Mouse (Mus musculus) adrenal gland, postnatal 4 days (tissue): ENCODE measurements at regions not wholly inside any gene's neighbourhood (a gene's known extent, or its start where the extent isn't known, plus 50 kb on each side); places are given as distances from the start of the nearest gene placed in this dataset.

Experiments used
- DNase-seq, 2 experiments: peaks; one replicate each; pipeline ENCODE4 v3.0.0; 2021 to 2022; ENCODE audit warnings: low spot score in 2 of 2, mixed read lengths in 2 of 2

DNA sequence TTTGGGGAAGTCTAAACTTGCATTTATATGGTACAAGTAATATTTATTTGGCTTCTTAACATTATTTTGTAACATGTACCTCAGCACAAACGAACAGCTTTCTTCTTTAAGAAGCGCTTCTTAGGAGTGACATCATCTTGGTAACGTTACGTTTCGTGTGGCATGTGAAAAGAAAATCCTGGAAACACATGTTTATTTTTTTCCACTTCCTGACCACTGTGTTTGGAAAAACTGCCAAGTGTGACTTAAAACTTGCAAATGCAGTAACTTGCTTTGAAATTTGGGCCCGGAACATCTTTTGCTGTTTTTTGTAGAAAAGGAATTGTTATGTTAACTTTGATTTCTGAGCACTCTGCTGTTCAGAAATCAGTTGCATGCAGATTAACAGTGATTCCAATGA, 88.6 kb upstream of the Zeb2 start:
- DNase-seq = no peak

DNA sequence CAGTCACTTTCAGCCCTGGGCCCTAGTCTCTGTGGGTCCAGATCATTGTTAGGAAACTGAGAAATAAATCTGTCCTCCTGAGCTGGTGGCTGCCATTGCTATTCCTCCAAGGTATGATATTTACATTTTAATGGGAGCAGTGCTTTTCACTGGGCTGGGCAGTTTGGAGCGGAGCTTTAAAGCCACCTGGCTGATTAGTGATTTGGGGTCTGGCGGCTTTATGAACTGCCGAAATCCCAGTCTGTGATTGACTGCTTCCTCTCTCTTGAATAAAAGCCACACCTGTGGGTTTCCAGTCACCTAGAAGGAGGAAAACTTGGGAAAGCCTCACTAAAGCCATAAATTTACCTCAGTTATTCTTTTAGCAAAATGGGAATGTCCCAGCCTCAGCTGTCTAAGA, 88.0 kb upstream of the Zeb2 start:
- no peak for DNase-seq

DNA sequence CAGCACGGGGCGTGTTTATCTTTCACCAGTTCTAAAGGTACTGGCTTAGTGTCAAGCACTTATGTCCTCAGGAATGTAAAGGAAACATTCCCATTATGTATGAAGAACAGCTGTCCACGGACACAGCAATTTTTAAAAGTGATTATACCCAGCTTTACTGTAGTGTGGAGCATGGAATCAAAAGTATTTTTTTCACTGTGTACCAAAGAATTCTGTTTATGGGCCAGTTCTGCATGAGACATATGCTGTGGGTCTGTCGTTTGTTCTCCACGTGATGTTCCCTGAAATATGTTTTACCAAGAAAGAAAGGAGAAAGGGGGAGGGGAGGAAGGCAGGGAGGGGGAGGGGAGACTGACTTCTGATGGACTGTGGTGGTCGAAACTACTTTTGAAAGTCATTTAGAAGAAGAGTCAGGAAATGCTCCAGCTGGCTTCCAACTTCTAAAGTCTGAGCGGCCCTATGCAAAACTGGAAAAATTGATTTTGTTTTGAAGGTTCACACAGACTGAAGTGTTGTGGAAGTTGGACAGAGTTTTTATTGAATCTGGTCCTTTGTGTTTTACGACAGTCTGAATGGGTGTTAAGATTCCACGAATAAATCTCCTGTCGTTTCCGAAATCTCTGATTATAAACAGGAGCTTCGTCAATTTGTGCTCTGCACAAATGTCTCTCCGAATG, 80.9 kb upstream of the Zeb2 start:
- no peak for DNase-seq

DNA sequence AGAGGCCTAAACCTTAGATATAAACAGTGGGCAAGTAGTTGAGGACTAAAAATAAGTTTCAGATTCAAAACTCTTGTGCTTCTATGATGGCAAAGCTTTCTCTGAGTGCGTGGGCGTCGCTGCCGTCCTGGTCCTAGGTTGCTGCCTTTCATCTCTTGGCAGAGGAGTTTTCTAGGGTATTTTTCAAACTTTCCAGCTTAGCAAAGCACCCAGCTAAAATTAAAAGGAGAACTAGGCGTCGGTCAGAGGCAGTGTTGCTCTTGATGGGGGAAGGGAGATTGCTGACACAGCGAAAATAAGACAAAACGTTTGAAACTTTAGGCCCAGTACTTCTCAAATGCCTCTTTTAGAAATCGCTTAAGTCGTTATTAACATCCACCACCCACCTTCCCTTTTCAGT, 80.1 kb upstream of the Zeb2 start:
- DNase-seq = no peak

DNA sequence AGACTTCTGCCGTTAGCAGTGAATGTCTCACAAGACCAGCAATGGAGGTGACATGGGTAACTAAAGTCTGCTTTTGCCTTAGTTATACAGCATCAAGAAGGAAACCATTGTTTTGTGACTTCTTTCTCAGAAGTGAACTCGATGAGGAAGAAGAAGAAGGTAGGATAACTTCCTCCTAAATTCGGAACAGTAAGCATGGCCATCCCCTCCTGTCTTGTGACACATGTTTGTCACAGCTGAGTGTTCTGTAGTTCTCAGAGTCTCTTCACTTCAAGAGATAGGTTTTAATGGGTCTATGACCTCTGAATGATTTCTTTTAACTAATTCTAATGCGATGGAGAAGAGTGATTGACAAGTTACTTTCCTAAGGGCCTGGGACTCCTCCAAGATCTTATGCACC, 79.3 kb upstream of the Zeb2 start:
- no peak for DNase-seq

DNA sequence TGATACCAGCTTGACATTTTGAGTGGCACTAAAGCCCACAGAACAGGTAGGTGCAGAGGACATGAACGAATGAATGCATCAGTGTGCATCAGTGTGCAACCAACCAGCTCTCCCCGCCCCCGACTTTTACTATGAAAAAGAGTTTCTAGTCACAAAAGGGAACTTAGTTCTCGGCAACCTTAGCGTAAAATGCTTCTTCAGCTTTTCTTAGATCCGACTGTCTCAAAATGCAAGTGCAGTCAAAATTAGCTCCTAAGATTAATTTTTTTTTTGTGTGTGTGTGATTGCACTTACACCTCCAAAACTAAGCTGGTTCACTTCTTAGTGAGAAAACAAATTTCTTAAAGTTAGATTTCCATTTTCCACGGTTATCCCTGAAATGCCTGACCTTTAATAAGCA, 77.1 kb upstream of the Zeb2 start:
- no peak for DNase-seq

DNA sequence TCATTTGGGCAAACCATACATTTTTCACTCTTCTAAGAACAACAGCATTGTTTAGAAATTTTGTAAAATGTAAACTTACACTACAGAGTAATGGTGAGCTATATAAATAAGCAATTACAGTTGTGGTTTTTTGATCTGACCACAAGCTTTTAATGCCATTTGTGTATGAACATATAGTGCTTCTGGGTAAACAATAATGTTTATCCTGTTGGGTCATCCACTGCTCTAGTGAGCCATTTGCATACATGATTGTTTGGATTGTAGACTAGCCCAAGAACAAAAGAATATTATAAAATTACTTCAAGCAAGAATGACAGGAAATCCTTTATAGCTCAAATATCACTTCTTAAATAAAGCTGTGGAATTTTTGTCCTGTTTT, 68.4 kb upstream of the Zeb2 start:
- DNase-seq = no peak

DNA sequence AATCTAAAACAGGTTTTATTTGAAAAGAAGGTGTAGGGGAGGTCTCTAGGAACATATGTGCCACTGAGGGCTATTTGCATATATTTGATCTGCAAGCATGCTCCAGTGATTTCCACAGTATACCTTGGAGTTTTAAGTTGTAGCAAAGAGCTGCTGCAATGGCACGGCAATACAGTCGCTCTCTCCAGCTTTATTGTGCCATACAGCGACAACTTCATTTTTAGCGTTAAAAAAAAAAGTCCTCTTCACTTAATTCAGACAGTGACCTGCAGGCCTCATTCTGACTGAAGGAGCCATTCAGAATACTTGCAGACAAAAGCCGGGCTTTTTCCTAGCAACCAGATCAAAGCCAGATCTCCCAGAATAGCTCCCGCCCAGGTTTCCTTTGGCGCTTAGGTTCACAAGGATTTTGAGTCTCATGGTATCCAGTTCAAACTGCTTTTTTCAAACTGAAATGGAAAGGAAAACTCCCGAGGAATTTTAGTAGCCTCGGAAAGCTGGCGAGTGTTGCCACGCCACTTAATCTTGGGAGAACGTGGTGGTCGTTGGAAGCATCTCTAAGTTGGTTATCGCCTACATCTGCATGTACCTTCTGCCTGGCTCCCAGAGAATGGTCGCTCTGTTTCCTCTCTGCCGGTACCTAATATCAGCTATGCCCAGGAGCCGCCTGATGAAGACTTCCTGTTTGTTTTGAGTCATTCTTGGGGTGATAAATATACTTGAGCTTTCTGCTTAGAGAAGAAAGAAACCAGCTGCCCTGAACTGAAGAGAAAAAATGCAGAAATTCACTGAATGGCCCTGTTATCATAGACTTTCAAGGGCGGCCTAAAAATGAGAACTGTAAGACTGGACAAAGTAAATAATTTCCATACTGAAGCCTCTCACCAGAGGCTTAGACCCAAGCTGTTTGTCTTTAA, 67.8 kb upstream of the Zeb2 start:
- no peak for DNase-seq

DNA sequence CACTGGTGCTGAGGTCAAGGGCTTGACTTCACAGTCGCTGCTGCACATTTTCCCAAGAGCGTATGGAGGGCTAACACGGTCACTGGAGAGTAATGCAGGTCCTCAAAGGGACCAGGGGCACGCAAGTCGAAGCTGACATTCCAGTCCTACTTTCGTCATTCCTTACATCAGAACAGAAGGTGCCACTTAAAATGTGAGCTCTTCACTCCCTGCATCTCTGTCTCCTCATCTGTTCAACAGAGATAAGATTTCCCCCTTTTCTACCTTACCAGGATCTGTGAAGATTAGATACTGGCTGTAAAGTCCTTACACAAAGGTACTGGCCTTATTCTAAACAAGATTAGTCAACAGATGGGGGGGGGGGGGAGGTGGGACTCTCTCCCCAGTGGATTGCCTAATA, 67.0 kb upstream of the Zeb2 start:
- DNase-seq = no peak

DNA sequence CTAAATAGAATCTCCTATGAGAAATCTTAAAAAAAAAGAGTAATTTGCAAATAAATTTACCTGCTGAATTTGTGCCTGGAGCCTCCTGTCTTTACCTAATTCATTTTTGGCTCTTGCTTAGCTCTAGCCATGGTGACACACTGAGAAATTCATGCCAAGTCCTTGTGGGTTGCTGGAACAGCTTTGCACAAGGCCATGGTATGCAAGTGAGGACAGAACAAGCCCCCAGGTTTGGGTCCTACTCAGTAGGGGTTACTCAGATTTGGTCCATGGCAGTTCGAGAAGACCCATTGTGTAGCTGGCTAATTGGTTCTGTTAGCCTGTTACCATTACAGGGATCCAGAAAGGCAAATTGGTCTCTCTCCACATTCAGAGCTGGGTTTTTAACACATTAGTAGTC, 65.7 kb upstream of the Zeb2 start:
- no peak for DNase-seq

DNA sequence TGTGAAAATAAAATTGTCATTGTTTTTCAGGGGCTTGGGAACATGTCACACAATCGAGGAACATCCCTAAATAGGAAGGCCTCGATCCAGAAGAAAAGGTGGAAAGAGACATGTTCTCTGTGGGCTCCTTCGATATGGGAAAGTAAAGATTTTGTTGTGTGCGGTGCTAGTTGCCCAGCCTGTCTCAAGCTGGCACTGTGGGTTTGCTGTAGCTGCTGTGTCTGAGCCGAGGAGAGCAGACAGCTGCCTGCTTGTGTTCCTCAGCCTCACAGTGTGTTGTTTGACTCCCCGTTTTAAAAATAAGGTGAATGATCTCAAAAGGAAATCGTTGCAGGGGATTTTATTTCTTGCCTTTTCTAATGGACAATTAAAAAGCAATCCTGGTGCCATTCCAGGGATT, 64.4 kb upstream of the Zeb2 start:
- no peak for DNase-seq

DNA sequence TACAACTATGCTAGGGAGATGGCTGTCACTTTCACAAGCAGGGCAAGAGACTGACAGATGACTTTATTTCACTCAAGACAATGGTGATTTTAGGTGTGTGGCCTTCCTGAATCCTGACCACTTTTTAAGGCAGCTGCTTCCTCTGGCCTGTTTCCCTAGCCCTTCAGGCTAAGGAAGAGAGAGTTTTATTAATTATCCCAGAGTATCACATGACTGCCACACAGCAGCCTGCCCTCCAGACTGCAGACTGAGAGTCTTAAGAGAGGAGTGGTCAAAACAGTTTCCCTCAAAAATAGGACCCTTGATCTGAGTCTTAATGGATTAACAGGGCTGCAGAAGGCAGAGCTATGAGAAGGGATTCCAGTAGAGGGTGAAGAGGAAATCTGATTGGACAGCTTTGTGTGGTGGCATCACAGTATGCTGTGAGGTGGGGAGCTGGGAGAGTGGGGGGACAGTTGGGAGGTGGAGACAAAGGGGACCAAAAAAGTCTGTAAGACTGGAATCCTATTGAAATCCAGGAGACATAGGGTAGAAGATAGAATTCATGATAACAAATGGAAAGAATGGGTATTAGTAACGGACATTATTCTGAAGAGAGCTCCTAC, 61.8 kb upstream of the Zeb2 start:
- DNase-seq = no peak

DNA sequence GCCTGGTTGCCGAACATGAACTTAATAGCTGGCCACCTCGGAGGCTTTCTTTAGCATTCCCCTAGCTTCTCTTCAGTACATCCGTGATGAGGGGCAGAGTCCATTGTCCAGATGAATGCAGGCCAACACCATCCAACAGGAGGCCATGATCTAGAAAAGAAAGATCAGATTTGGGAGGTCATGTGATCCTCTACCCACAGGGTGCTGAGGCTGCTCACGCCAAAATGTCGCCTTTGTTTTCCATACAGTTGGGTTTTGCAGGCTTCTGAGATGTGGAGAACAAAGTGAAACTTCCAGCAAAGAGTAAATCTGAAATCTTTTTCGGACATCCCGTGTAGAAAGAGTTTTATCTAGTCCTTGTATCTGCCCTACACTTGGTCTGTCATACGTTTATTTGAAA, 55.2 kb upstream of the Zeb2 start:
- no peak for DNase-seq

DNA sequence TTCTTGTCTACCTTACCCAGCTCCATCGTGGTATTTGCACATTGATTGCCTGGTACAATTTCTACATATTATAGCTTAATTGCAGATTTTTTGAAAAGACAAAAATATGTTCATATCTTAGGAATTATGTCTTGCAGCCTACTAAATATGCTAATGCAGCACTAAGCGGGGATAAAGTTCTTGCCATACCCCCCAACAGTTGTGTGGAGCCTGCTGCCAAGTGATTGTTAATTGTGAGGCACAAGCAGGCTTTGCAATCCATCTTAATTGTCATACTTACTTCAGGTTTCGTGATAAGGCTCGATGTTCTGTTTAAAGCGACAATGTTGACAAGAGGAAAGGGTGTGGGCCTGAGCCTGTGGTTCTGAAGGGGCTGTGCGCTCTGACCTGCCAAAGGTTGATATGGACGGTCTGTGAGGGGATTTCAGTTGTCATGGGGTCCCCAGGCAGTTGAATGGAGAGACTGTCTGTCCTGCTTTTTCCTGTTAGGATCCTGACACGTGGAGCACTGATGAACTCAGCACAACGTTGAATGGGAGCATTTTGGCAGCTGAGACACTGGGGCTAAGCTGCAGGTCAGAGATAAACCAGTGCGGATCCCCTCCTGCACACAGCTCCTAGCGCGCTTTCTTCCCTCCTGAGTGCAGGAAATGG, 54.5 kb upstream of the Zeb2 start:
- no peak for DNase-seq

DNA sequence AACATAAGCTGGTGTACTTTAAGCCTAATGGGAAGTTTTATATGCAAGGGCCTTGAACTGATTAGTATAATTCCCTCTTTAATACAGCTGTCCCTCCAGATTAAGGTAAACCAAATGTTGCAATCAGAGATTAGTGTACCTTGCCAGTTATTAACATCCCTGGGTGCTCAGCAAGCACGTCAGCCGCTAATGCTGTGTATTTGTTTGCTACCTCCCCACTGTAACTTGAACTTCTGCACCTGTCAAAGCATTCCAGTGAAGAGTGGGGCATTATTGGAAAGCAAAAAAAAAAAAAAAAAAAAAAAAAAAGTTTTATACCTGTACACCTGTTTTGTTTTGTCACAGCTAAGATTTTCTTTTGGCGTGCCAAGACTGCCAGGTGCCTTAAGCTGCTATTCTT, 53.1 kb upstream of the Zeb2 start:
- DNase-seq = no peak

DNA sequence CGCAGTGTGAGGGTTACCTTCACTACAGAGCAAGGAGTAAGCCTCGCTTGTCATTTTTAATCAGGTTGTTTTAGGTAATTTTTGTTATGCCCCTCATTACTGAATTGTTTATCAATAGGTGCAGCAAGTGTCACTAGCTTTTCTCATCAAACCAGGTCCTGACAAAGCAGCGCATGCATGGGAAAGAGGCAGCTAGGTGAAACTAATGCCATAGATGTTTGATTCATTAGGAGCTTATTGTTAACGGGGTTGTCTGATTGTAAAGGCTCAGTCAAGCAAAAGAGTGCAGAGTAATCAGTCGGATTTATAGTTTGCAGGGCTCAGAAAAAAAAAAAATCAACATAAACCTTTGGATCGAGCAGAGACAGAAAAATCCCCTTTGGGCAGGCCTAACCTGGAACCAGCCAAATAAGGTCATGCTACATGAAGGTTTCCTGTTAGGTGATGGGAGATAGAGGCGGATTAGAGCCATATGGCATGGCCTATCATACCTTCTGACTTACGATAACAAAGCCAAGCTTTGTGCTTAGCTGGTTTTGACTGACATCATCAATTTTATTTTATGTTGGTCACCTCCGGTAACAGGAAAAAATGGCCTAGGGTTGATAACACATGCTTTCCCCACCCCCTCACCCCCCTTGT, 52.4 kb upstream of the Zeb2 start:
- DNase-seq = no peak

DNA sequence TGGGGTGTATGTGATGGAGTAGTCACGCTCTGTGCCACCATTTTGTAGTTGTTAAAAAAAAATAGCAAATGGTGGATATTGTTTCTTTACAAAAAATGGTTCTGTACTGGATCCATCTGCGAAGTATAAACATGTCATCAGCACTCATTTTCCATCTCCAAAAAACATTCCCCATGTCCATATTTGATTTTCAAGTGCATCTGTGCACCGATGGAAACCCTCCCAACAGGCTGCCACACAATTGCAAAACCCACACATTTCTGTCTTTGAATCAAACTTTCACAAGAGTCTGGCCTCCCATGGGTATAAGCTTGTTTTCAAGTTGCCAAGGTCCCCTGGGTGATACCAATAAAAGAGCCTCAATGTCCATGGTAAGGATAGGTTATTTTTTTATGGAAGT, 51.4 kb upstream of the Zeb2 start:
- no peak for DNase-seq
